Mouse (Mus musculus): Measurements from ENCODE around the gene Gpnmb.

Gene Gpnmb

DNA sequence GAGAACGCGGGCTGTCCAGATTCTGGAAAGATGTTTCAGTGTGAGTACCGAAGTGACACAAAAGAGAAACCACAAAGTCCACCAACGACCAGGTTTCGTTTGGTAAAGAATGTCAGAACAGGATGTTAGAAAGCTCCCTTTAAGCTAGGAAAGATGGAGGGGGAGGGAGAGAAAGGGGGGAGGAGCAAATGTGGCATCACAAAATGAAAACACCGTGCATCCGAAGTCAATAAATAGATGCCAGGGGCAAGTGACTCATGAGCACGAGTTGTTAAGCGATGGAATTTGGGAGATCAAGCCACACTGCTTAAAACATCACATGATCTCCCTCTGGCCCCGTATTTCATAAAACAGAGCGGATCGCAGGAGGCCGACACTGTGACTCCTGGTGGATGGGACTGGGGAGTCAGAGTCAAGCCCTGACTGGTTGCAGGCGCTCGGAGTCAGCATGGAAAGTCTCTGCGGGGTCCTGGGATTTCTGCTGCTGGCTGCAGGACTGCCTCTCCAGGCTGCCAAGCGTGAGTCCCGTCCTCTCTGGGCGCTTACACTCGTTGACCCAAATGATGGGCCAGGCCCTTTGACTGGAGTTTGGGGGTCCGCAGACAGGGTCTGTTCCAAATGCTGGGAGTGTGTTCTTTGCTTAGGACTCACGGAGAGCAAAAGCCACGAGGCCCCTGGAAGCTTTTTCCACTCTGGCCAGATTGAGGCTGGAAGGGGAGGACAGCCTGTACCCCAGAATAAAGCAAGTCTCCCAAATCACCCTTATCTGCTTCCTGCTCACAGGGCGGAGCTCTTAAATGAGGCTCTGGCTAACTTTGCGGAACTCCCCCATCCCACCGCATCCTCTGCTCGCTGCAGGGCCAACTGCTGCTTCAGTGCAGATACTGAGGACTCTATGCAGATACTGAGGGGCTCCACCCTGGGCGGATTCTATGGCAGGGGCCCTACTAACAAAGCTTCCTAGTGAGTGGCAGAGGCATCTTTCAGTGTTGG lies at the start of gene Gpnmb:
TSS of gene Gpnmb (plus strand) at position 272 of the 993 bp plus-strand sequence.
- DNase-seq = no peak

DNA sequence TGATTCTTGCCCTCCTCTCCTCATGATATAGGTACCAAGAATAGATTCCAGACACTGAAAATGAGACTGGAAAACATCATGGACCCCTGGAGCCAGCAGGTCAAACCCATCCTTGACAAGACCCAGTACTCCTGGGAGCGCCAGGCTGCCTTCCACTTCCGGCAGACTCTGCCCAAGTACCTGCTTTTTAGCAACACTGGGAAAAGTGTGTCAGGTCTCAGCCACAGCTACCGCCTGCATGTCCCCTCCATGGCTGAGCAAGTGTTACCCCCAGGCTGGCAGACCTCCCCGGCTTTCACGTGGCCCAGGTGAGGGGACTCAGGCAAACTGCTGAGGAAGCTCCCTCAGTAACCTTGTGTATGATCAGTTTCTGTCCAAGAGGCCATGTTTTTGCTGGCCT lies 46.4 kb upstream of the Gpnmb start:
- DNase-seq = no peak

DNA sequence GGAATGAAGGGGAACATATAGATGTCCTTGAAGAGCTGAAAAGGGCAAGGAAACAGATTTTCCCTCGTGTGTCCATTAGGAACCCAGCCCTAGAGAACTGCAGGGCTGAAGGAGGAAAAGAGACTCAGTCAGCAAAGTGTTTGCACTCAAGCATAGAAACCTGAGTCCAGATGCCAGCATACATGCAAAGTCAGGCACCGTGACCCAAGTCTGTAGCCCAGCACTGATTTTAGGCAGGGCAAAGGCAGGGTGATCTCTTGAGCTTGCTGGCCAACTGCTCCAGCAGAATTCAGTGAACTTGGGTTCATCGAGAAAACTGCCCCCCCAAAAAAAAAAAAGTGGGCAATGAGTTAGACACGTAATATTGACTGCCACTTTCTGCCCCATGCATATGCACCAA lies 44.4 kb upstream of the Gpnmb start:
- DNase-seq = no peak

DNA sequence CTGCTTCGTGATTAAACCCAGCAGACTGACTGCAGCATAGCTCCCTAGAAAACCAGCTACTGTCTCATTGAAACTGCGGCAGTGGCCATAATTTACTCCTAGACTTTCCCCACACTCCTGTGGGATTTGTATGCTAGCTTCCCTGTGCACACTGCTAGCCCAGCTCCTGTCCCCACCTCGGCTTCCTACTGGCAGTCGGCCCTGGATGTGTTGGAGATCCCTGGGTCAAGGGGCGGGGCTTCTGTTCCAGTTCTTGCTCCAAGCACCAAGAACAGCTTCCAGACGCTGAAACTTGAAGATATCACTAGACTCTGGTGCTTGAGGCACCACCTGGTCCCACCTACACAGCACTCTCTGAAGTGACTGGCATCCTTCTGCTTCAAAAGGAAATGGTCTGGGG lies 38.2 kb upstream of the Gpnmb start:
- DNase-seq = no peak

DNA sequence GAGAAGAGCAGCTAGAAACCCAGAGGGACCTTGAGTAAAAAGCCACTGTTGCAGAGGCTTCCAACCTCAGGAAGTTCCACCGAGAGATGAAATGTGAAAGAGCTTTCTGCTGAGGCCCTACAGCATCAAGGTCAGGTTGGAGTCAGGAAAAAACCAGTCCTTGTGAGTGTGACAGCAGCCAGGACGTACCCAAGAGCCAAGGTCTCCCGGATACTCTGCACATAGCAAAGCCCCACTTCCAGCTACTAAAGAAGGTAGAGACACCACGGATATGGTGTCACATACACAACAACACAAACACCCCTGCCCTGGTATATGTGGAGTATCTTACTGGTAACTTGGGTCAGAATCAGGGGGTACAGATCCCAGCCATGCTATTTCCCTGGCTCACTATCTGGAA lies 37.5 kb upstream of the Gpnmb start:
- no peak for DNase-seq

DNA sequence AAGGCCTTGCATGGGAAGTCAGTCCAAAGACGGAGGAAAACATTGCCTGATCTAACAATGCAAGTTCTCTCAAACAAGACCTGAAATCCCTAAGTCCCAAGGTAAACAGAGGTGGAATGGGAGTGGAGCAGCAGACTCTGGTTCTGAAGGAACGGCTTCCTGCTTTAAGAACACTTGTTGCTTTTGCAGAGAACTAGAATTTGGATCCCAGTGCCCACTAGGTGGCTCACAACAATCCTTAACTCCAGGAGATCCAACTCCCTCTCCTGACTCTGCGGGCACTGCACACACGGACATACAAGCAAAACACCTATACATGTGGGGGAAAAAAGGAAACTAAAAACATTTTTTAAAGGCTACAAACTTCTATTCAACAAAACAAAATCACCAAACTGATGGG lies 33.0 kb upstream of the Gpnmb start:
- DNase-seq = no peak

DNA sequence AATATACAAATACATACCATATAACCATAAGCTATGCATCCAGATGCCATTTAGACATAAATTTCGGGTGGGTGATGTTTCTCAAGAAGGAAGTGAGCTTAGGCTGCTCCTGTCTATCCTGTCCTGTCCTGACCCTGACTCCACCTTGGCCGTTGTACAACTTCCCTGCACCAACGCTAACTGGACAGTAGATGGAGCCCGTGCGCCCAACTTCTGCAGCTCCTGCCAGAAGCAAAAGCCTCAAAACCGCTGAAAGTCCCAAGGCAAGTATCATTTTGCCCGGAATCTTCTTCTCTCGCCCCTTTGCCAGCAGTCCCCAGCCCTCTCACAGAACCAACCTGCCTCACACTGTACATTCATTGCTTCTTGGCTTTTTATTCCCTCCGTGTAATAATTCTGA lies 28.4 kb upstream of the Gpnmb start:
- DNase-seq = peak; percentile 78

DNA sequence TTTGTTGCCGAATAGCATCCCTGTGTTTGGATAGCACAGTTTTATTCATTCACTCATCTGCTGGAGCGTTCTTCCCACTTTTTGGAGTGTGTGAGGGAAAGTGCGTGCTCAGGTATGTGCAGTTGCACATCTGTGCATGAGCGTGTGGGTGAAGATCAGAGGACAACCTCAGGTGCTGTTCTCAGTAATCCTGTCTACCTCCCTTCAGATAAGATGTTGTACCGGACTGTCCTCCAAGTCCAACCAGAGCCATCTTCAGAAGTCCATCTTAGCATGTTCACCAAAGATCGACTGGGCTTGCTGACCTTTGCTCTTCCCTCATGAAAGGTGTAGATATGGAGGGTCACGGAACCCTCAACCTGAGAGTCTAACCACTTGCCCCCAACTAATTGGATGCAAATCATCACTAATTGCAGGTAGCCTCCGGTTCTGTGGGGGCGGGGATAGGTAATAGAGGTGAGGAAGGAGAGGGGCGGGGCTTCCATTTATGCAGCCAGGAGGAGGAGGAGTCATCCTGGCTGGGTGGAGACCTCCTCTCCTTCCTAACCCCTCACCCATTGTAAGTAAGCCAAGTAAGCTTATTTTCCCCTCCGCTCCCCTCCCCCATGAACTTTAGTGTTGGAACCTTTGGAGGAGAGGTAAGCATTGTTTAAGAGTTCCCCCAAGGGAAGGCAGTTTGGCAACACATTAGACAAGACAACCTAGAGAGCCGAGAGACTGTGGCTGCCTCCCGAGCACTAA lies 27.8 kb upstream of the Gpnmb start:
- DNase-seq = peak; percentile 19

DNA sequence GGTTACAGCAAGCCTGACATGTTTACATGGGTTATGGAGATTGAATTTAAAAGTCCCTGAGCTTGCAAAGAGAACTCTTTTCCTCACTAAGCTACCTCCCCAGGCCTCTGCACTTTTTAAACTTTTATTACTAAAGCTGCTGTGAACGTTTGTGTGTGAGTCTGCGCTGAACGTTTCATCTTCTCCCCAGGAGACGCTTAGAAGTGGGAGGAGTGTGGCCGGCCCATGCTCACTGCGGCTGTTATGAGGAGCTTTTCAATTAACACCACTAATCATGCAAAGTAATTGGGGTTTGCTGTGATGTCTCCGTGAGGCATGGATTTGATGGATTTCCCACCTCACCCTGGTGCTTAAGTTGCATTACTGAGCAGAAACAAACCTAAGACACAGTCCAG lies 27.2 kb upstream of the Gpnmb start:
- DNase-seq = peak; percentile 27

DNA sequence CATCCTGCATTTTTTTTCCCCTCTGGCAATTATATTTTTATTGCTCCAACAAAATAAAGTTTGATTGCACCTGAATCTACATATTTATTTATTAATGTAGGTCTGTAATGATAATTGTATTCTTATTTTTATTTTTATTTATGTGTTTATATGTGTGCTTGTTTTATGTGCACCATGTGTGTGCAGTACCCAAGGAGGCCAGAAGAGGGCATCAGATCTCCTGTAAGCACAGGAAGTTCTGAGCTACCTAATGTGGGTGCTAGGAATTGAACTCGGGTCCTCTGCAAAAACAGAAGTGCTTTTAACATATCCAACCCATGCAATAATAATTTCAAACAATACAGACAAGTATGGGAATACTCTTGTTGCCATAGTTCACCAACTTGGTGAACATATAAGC lies 26.7 kb upstream of the Gpnmb start:
- peak; percentile 16 for DNase-seq

DNA sequence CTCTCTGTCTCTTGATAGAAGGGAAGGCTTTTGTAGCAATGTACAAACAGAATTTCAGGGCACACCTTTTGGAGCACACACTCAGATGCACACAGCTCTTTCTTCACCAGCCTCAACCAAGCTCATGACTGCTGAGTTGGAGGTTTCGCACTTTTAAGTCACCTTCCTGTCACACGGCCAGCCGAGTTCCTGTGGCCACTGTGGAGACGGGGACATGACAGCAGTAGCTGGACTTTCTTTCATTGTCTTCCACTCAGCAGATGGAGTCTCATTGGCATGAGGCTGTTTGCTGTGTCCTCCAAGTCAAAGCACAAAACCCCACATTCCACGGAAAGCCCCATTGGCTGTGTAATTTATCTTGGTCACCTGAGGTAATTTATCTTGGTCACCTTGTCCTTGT lies 25.2 kb upstream of the Gpnmb start:
- no peak for DNase-seq

DNA sequence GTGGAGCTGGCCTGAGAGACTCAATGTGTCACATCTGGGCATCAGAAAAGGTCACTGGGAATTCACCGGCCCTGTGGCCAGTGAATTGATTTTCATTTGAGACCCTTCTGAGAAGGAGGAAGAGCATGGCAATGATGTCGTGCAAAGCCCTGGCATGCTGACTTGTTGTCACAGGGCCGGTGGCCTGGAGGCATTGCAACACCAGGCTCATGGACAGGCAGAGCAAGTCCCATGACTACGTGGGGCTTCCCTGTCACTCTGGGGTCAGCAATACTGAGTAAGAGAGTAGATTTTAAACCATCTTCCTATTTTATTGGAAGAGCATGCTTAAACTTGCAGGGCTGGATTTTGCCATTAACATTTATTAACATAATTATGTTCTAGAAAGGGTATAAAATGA lies 23.3 kb upstream of the Gpnmb start:
- DNase-seq = no peak

DNA sequence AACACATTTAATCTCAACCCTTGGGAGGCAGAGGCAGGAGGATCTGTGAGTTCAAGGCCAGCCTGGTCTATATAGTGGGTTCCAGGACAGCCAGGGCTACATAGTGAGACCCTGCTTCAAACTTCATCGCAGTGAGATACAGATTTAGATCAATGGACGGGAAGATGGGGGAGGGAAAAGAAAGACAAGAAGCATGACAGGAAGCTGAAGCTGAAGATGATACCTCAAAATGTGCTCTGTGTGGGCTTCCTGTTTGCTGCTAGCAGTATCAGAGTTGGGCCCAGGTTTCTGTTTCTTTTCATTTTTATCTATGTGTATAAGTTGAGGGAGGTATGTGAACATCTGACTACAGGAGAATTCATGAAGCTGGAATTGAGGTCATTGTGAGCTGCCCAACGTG lies 22.9 kb upstream of the Gpnmb start:
- DNase-seq = no peak

DNA sequence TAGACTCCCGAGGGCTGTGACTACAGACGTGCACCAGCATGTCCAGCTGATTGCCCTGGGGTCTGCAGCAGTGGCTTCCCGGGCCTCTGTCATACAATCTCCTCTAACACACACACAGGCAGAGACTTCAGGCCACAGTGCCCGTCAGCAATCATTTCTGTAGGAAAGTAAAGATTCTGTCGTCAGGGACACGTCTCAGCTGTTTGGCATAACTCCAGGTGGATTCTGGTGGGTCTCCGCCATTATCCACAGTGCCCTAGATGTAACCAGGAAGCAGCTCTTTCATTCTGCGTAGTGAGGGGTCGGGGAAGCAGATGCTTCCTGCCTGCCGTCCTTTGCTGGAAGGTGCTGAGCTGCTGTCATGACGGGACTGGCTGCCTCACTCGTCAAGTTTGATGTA lies 19.2 kb upstream of the Gpnmb start:
- DNase-seq = no peak

DNA sequence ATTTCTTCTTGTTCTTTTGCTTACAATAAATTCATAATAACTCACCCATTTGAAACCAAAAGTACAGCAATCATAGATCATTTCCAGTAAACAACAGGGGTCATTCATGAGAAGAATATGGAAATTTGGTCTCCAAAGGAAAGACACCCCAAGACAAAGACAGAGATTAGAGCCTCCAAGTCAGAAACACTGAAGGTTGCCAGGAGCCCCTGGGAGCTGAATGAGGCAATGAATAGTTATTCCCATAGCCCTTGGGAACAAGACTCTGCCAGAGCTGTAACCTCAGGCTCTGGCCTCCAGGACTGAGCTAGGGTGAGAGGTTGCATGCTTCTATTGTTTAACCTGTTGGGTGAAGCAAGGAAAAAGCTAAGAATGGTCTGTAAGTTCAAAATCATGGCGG lies 17.0 kb upstream of the Gpnmb start:
- no peak for DNase-seq

DNA sequence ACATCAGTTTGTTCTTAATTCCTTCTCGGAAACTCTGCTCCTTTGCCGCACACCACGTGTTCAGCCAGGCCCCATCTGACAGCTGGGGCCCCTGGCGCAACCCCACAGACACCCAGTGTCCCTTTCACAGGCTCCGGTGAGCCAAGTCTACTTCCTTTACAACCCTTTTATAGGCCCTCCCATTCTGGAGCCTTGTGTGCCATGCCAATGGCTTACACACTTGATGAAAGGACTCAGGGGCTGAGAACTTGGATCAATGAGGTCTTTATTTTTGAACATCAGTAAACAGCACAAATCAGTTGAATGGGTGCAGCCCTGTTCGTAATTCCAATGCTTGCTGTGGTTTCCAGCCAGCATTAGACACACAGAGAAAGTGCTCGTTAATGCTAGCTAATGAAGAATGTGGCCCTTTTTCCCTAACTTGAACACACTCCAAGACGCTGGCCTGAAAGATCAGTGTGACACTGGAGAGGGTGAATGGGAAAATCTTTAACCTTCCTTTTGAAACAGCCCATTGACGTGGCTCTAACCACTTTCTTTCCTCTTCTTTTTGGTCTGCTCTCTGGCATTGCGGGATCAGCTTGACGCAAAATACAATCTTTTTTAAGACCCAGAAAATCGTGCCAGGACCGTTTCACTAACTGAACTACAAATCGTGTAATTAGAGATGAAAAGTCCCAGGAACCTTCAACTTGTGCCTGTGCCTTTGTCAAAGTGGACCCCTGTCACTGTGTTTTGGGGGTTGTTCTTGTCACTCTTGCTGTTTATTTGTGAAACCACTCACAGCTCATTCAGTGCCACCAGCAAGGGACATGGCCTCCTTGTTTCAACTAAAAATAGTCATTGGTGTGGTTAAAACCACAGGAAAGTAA lies 15.0 kb upstream of the Gpnmb start:
- no peak for DNase-seq

DNA sequence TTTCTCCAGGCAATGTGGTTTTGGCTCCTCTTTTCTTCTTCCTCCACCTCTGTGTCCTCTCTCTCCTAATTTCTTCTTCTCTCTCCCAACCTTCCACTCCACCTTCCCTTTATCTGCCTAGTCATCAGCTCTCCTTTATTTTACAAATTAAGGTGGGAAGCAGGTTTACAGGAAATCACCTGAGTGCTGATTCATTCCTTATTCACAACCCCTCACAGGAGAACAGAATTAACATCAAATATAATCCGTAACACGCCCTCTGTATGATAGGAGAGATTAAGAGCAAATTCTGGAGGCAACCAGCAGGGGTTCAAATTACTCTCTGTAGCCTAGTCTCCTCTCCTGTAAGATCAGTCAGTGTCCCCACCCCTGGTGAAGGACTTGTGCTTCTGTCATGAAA lies 14.0 kb upstream of the Gpnmb start:
- DNase-seq = no peak

DNA sequence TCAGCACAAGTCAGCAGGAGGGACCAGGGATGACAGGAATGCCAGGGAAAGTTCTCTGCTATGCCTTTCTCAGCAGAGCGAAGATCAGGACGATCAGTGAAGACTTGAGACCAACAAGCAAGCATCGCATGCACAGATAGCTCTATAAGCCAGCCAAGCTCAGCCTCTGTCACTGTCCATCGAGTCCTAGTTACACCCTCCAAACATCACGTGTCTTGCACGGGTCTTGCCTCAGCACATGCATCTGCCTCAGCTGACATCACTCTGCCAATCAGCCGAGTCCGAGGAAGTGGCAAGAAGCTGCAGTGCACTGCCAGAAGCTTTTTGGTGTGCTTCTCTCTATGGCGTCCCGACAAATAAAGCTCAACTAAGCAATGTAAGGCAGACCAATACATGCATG lies 13.0 kb upstream of the Gpnmb start:
- DNase-seq = no peak

DNA sequence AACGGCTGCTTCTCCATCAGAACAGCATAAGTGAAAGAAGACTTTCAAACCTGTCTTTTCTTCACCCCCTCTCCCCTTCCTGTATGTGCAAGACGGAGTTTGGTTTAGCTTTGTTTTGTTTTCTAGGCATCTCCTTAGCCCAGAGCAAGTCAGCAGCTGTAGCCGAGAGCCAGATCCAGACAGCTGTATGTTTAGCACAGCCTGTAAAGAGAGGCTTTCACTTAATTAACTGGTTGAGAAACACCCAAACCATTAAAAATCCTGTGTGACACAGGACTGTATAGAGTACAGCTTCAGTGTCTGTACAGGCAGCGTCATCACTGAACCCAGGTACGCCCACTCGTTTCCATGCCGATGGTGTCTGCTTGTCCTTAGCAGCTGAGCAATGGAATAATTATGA lies 11.1 kb upstream of the Gpnmb start:
- DNase-seq = no peak

DNA sequence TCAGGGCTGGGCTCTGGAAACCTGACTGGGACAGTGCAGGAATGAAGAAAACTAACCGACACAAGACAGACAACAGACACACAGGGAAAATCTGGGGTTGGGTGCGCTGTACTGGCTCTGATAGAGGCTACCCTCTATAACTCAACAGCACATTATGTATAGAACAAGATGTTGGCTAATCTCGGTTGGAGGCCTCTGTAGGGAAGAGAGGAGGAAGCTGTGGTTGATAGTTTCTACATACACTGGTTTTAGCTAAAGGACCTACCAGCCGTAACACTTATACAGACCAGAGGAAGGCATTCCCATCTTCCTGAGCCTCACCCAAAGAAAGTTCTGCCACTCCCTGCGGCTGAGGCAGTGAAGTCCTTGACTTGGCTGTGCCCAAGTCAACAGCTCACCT lies 9.8 kb upstream of the Gpnmb start:
- DNase-seq = no peak

DNA sequence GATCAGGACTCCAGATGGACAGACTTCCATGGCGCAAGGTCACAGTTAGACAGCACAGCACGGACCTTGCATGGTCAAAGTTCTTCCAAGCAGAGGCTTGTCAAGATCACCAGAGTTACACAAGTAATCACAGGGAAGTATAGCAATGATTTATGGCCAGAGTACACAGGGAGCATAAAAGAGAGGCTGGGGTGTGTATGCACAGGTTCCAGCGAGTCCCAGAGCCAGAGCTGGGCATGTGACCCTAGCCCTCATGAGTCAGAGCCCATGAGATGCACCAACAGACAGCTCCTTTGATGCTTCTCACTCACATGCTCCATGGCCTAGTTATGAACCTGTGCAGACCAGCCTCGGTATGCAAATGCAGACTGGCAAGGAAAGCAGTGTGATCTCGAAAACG lies 8.3 kb upstream of the Gpnmb start:
- no peak for DNase-seq

DNA sequence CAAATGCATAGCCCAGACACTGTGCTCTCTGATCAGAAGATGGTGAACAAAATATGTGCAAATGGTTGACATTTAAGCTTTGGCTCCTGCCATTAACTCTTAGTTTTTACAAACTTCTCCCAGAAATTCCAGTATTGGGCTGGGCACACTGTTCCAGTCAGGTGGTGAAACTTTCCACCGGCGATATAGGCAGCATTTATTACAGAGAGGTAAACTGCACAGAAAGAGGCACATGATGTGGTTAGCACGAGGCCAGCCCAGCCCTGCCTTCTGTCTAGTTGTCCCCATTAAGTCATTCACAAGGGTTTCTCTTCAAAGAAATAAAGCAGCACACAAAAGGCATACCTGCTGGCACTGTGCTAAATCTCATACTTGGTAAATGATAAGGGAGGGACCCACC lies 7.6 kb upstream of the Gpnmb start:
- no peak for DNase-seq

DNA sequence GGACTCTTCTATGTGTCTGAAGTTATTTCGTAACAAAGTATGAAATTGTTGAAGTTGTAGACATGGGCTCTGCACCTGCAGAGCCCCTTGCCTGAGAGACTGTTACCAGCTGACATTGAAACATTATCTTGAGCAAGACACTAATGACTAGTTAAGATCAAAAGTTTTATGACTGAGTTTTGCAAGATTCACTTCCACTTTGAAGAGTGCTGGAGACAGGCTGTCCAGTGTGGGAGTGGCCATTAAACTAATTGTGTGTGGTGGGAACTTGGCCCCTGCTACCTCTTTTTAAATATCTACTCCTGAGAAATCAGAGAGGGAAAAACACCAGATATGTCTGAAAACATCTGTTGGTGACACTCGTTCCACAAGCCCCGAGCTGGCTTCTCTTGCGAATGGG lies 5.1 kb upstream of the Gpnmb start:
- DNase-seq = no peak
